Mouse (Mus musculus) bone marrow, adult 2 months (tissue): ENCODE data around the gene Msl2. TPM values are rescaled to one million over a fixed set of nuclear protein-coding genes. Genes with fewer than 3 reads are reported as not detected.
A peak's percentile ranks its signal among the peaks of the same experiment; 100 is the strongest.

Experiments
- H3K27ac ChIP-seq: fragments of 200-500 bp; 2 replicates; pipeline ENCODE4 v1.5.1; 2012; ENCODE audit warnings: low read depth, mild to moderate bottlenecking, control low read depth, inconsistent platforms, low read length; ENCODE audit not compliant: control insufficient read depth, poor library complexity, insufficient read depth
- H3K4me1 ChIP-seq: fragments of 200-500 bp; 2 replicates; pipeline ENCODE4 v1.6.1; 2011; ENCODE audit warnings: low read length; ENCODE audit not compliant: control insufficient read depth, insufficient read depth
- H3K4me3 ChIP-seq: fragments of 200-500 bp; replicated peaks from 2 replicates; pipeline ENCODE3; 2011; ENCODE audit warnings: mild to moderate bottlenecking, low read depth, low read length, control low read depth; ENCODE audit not compliant: control insufficient read depth
- CTCF ChIP-seq: fragments of 200-500 bp; IDR thresholded peaks from 2 replicates; pipeline ENCODE4 v1.5.1; 2011; ENCODE audit warnings: low read length, control low read depth; ENCODE audit not compliant: control insufficient read depth, insufficient read depth
- POLR2A ChIP-seq: fragments of 200-500 bp; IDR thresholded peaks from 2 replicates; pipeline ENCODE4 v1.6.1; 2011; ENCODE audit warnings: low read depth, mild to moderate bottlenecking, control low read depth, low read length, borderline replicate concordance; ENCODE audit not compliant: control insufficient read depth
- WGBS: fragments of 180-500 bp; shearing (Covaris S2); methylation state at CpG from one replicate; pipeline ENCODE4 v1.1.7; 2018; 5-methylcytosine and 5-hydroxymethylcytosine counted together
- polyA plus RNA-seq: library from polyadenylated mRNA; stranded (reverse); fragments of >200 nt; gene quantifications from 2 replicates; pipeline ENCODE4 v1.2.4, GENCODE M21; 2011; ENCODE audit warnings: low replicate concordance; ENCODE audit not compliant: missing spikeins, insufficient read depth, insufficient read length

Gene Msl2
- polyA plus RNA-seq, 1 experiment: 28.9 TPM

GRCm38 (mm10) chr9:101077486-101077885 lies 3.6 kb downstream of the Msl2 start:
- Histone ChIP-seq H3K4me1 (peaks cover 4% of the 10 kb centered on the region), H3K4me3 (peak overlapping the region; percentile 53), H3K27ac (no peak overlapping the region)
- TF ChIP-seq POLR2A (no peak), CTCF (no peak)

DNA sequence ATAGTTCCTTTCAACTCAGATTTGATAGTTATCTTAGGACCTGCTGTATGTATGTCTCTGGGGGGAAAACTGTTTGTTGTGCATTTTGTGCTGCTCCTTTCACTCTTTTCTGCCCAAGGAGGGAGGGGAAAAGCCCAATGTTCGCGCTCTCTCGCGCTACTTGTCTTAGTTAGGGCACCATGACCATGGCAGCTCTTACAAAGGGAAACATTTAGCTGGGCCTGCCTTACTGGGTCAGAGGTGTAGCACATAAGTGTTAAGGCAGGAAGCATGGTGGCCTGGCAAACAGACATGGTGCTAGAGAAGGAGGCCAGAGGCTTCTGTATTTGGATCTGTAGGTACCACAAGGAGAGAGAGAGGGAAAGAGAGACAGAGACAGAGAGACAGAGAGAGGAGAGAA lies 4.7 kb downstream of the Msl2 start:
- TF ChIP-seq CTCF (no peak), POLR2A (no peak)
- Histone ChIP-seq H3K4me3 (peak overlapping the region; percentile 9), H3K4me1 (peaks cover 4% of the 10 kb centered on the region), H3K27ac (no peak overlapping the region)
- 74% methylated on average over 4 of the region's 4 CpGs for WGBS

- 72% methylated on average over 3 of the region's 3 CpGs for WGBS
- H3K4me1 ChIP-seq: peaks cover 4% of the 10 kb centered on the region
- H3K27ac ChIP-seq: no peak overlapping the region
- no peak for TF ChIP-seq POLR2A
- TF ChIP-seq CTCF: no peak
- H3K4me3 ChIP-seq: no peak overlapping the region
These were observed 6.3 kb downstream of the Msl2 start for GRCm38 (mm10) chr9:101080046-101080685.

DNA sequence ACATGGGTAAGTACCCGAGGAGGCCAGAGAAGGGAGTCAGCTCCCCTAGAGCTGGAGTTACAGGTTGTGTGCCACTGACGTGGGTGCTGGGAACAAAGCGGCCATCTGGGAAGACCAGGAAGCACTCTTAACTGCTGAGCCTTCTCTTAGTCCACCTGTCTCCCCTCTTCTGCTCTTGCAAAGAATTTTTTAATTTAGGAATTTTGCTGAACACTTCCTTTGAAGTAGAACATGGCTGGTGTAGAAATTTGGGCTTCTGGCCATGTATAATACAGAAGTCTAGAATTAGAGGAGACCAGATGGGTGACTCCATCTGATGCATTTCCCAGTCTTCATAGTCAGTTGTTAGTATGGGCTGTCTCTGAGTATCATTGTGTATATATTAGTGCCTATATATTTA lies 9.8 kb downstream of the Msl2 start:
- Histone ChIP-seq H3K4me1 (peaks cover 1% of the 10 kb centered on the region; the same call in 1 of the 2 replicates), H3K4me3 (no peak overlapping the region), H3K27ac (no peak overlapping the region)
- 69% methylated on average over 3 of the region's 3 CpGs for WGBS
- TF ChIP-seq CTCF (no peak), POLR2A (no peak)

DNA sequence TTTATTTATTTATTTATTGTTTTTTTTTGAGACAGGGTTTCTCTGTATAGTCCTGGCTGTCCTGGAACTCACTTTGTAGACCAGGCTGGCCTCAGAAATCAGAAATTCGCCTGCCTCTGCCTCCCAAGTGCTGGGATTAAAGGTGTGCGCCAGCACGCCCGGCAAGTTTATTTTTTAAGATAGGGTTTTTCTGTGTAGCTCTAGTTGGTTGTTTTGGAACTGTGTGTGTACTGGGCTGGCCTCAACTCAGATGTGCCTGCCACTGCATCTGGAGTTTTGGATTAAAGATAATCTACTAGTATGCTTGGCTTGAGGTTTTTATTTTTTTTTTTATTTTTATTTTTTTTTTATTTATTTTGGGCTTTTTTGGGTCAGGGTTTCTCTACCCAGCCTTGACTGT lies 21.5 kb downstream of the Msl2 start:
- 71% methylated on average over 4 of the region's 4 CpGs for WGBS
- peaks cover 4% of the 10 kb centered on the region; the same call in 1 of the 2 replicates for H3K4me1 ChIP-seq
- no peak overlapping the region for H3K27ac ChIP-seq
- no peak overlapping the region for H3K4me3 ChIP-seq
- TF ChIP-seq CTCF: no peak
- TF ChIP-seq POLR2A: no peak

DNA sequence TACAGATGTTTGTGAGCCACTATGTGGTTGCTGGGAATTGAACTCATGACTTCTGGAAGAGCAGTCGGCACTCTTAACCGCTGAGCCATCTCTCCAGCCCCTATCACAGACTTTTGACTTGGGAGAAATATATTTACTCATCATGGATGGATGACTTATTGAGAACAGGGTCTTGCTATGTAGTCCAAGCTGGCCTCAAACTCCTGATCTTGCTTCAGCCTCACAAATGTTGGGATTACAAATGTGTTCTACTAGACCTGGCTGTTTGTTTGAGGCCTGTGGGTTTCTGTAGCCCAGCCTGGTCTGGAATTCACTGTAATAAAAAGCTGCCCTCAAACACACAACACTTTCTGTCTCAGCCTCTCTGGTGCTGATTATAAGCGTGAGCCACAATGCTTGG lies 22.6 kb downstream of the Msl2 start:
- no peak overlapping the region for H3K4me3 ChIP-seq
- TF ChIP-seq CTCF (no peak), POLR2A (no peak)
- 93% methylated on average over 3 of the region's 3 CpGs for WGBS
- peaks cover 4% of the 10 kb centered on the region; the same call in 1 of the 2 replicates for H3K4me1 ChIP-seq
- no peak overlapping the region for H3K27ac ChIP-seq

DNA sequence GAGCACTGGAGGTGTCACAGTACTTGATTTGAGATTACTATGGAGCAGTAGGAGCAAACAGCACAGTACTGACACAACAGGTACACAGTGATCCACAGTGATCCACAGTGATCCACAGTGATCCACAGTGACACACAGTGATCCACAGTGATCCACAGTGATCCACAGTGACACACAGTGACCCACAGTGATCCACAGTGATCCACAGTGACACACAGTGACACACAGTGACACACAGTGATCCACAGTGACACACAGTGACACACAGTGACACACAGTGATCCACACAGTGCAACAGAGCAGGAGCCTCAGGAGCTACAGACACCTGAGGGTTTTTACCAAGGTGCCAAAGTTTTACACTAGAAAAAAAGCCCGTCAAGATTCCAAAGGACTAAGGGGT lies 23.6 kb downstream of the Msl2 start:
- H3K27ac ChIP-seq: no peak overlapping the region
- 70% methylated on average over 1 of the region's 1 CpGs for WGBS
- TF ChIP-seq CTCF (no peak), POLR2A (no peak)
- no peak overlapping the region for H3K4me3 ChIP-seq
- peaks cover 4% of the 10 kb centered on the region; the same call in 1 of the 2 replicates for H3K4me1 ChIP-seq

DNA sequence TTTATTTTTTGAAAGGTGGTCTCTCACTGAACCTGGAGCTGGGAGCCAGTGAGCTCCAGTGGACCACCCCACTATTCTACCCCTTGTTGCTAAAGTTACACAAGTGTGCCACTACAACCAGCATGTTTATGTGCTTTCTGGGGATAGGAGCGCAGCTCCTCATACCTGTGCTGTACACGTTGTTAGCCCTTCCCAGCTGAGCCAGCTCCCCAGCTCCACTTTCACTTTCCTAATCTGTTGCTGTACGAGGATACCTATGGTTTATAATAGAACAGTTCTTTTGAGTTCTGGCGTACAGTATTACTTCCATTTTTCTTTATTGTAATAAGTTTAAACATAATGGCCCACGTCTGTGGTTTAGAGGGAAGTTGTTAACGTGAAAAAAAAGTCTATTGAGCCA lies 25.5 kb downstream of the Msl2 start:
- no peak overlapping the region for H3K4me3 ChIP-seq
- peaks cover 4% of the 10 kb centered on the region; the same call in 1 of the 2 replicates for H3K4me1 ChIP-seq
- TF ChIP-seq POLR2A: no peak
- no peak for TF ChIP-seq CTCF
- WGBS: 20% methylated on average over 6 of the region's 6 CpGs
- no peak overlapping the region for H3K27ac ChIP-seq

- no peak overlapping the region for H3K4me3 ChIP-seq
- 25% methylated on average over 3 of the region's 3 CpGs for WGBS
- no peak for TF ChIP-seq POLR2A
- no peak for TF ChIP-seq CTCF
- H3K4me1 ChIP-seq: peaks cover 4% of the 10 kb centered on the region; the same call in 1 of the 2 replicates
- no peak overlapping the region for H3K27ac ChIP-seq
These were observed 26.3 kb downstream of the Msl2 start for GRCm38 (mm10) chr9:101100163-101100562.
